Mouse (Mus musculus) forebrain, embryonic 12.5 days (tissue): ENCODE measurements around the gene Rabgap1l. TPM values are rescaled to one million over a fixed set of nuclear protein-coding genes. Genes with fewer than 3 reads are reported as not detected.
A peak's percentile ranks its signal among the peaks of the same experiment; 100 is the strongest.

ENCODE experiments used
- ATAC-seq: fragments of 200-750 bp; cut with Nextera tagmentation; 2 replicates; pipeline ENCODE4 v1.8.0; 2017; ENCODE audit warnings: moderate TSS enrichment; ENCODE audit not compliant: low FRiP score
- H3K27ac ChIP-seq: fragments of 300-500 bp; sonication (generic); 2 replicates; pipeline ENCODE4 v1.5.1; 2016; ENCODE audit warnings: mild to moderate bottlenecking
- H3K27me3 ChIP-seq: fragments of 300-500 bp; sonication (generic); 2 replicates; pipeline ENCODE4 v1.6.1; 2016; ENCODE audit warnings: mild to moderate bottlenecking
- H3K36me3 ChIP-seq: fragments of 300-500 bp; sonication (generic); replicated peaks from 2 replicates; pipeline ENCODE4 v1.6.1; 2016; ENCODE audit warnings: mild to moderate bottlenecking
- H3K4me1 ChIP-seq: fragments of 300-500 bp; sonication (generic); 2 replicates; pipeline ENCODE4 v1.6.1; 2016
- H3K4me2 ChIP-seq: fragments of 300-500 bp; sonication (generic); 2 replicates; pipeline ENCODE4 v1.6.1; 2016; ENCODE audit warnings: mild to moderate bottlenecking, moderate library complexity
- H3K4me3 ChIP-seq: fragments of 300-500 bp; sonication (generic); replicated peaks from 2 replicates; pipeline ENCODE4 v1.5.1; 2016; ENCODE audit warnings: mild to moderate bottlenecking
- H3K9ac ChIP-seq: fragments of 300-500 bp; sonication (generic); 2 replicates; pipeline ENCODE4 v1.6.1; 2016; ENCODE audit warnings: mild to moderate bottlenecking
- H3K9me3 ChIP-seq: fragments of 300-500 bp; sonication (generic); 2 replicates; pipeline ENCODE4 v1.6.1; 2016
- WGBS: fragments of 180-500 bp; shearing (Covaris S2); methylation state at CpG from one replicate; pipeline ENCODE4 v1.1.7; 2016; 5-methylcytosine and 5-hydroxymethylcytosine counted together
- polyA plus RNA-seq: library from polyadenylated mRNA; unstranded; fragments of >200 nt; fragmentation: Nextera tagmentation; extraction: Ambion mirVana; gene quantifications from 2 replicates; pipeline ENCODE4 v1.2.1, GENCODE M21; 2016

The Rabgap1l gene
- polyA plus RNA-seq, 1 experiment from 2014 or later, result 19.6 TPM

DNA sequence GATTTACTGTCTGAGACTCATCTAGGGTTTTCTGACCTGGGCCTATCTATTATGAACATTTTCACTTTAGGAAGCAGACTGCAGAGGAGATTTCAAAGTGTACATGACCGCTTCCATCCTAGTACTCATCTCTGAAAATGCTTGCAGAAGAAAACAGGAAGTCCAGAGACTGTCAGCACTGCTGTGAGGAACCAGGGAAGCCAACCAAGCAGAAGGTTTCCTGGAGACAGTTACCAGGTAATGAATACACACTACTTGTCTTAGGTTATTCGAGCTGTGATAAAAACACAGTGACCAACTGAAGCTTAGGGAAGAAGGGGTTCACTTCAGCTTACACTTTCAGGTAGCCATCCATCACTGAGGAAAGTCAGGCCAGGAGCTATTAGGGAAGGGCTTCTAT lies 547.1 kb downstream of the Rabgap1l start:
- no peaks in the 10 kb centered on the region for H3K36me3 ChIP-seq
- no peak overlapping the region for H3K27ac ChIP-seq
- H3K4me3 ChIP-seq, result no peak overlapping the region
- H3K4me2 ChIP-seq, result no peak overlapping the region
- no peak overlapping the region for H3K9ac ChIP-seq
- no peaks in the 10 kb centered on the region for H3K27me3 ChIP-seq
- H3K9me3 ChIP-seq, result no peaks in the 10 kb centered on the region
- H3K4me1 ChIP-seq, result no peaks in the 10 kb centered on the region
- no peak for ATAC-seq
- WGBS, result 79% methylated on average over 2 of the region's 2 CpGs

- no peak for ATAC-seq
- no peak overlapping the region for H3K9ac ChIP-seq
- 90% methylated on average over 5 of the region's 5 CpGs for WGBS
- no peaks in the 10 kb centered on the region for H3K4me1 ChIP-seq
- no peak overlapping the region for H3K27ac ChIP-seq
- H3K4me2 ChIP-seq, result no peak overlapping the region
- H3K4me3 ChIP-seq, result no peak overlapping the region
- no peaks in the 10 kb centered on the region for H3K27me3 ChIP-seq
- H3K36me3 ChIP-seq, result no peaks in the 10 kb centered on the region
- no peaks in the 10 kb centered on the region for H3K9me3 ChIP-seq
Measured at GRCm38 (mm10) chr1:160244689-160245088, 548.3 kb downstream of the Rabgap1l start.

GRCm38 (mm10) chr1:160240091-160240490 lies 552.9 kb downstream of the Rabgap1l start:
- WGBS, result 90% methylated on average over 2 of the region's 2 CpGs
- Histone ChIP-seq H3K4me1 (no peaks in the 10 kb centered on the region), H3K4me3 (no peak overlapping the region), H3K27me3 (no peaks in the 10 kb centered on the region), H3K9ac (no peak overlapping the region), H3K9me3 (no peaks in the 10 kb centered on the region), H3K36me3 (no peaks in the 10 kb centered on the region), H3K4me2 (no peak overlapping the region), H3K27ac (no peak overlapping the region)
- ATAC-seq, result no peak

GRCm38 (mm10) chr1:160238852-160239443 lies 554.1 kb downstream of the Rabgap1l start:
- Histone ChIP-seq H3K4me1 (no peaks in the 10 kb centered on the region), H3K27me3 (no peaks in the 10 kb centered on the region), H3K9me3 (no peaks in the 10 kb centered on the region), H3K4me3 (no peak overlapping the region), H3K4me2 (no peak overlapping the region), H3K36me3 (no peaks in the 10 kb centered on the region), H3K27ac (no peak overlapping the region), H3K9ac (no peak overlapping the region)
- WGBS, result 93% methylated on average over 1 of the region's 1 CpGs
- ATAC-seq, result no peak

GRCm38 (mm10) chr1:160237981-160238380 lies 555.0 kb downstream of the Rabgap1l start:
- Histone ChIP-seq H3K36me3 (no peaks in the 10 kb centered on the region), H3K9me3 (no peaks in the 10 kb centered on the region), H3K4me1 (no peaks in the 10 kb centered on the region), H3K9ac (no peak overlapping the region), H3K27me3 (no peaks in the 10 kb centered on the region), H3K4me2 (no peak overlapping the region), H3K4me3 (no peak overlapping the region), H3K27ac (no peak overlapping the region)
- no peak for ATAC-seq
- WGBS, result 94% methylated on average over 2 of the region's 2 CpGs

DNA sequence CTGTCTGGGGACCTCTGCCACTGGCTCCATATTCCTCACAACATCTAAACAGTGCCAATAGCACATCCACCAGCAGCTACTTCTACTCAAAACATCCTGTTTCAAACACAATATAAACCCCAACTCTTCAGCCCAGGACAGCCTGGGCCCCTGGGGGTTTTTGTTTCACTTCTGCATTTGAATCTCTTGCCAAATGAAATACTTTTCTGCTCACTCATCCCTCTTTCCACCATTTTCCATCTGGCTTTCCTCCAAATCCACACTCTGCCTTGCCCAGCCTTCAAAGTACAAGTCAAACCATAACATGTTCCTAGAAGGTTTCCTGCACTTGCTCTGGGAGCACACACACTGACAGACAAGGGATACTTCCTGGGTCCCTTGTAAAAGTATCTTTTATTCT lies 559.1 kb downstream of the Rabgap1l start:
- Histone ChIP-seq H3K4me3 (no peak overlapping the region), H3K36me3 (no peaks in the 10 kb centered on the region), H3K9ac (no peak overlapping the region), H3K9me3 (no peaks in the 10 kb centered on the region), H3K27ac (no peak overlapping the region), H3K4me1 (peaks cover 8% of the 10 kb centered on the region), H3K27me3 (no peaks in the 10 kb centered on the region), H3K4me2 (no peak overlapping the region)
- no peak for ATAC-seq

- Histone ChIP-seq H3K27me3 (no peaks in the 10 kb centered on the region), H3K9me3 (no peaks in the 10 kb centered on the region), H3K36me3 (no peaks in the 10 kb centered on the region), H3K4me1 (peaks cover 8% of the 10 kb centered on the region), H3K9ac (no peak overlapping the region), H3K4me3 (no peak overlapping the region), H3K4me2 (no peak overlapping the region), H3K27ac (no peak overlapping the region)
- ATAC-seq, result no peak
- WGBS, result 40% methylated on average over 3 of the region's 3 CpGs
Measured at GRCm38 (mm10) chr1:160232113-160232512, 560.9 kb downstream of the Rabgap1l start.

- H3K4me3 ChIP-seq, result no peak overlapping the region
- 69% methylated on average over 4 of the region's 4 CpGs for WGBS
Measured at GRCm38 (mm10) chr1:160231013-160231412, 562.0 kb downstream of the Rabgap1l start.

DNA sequence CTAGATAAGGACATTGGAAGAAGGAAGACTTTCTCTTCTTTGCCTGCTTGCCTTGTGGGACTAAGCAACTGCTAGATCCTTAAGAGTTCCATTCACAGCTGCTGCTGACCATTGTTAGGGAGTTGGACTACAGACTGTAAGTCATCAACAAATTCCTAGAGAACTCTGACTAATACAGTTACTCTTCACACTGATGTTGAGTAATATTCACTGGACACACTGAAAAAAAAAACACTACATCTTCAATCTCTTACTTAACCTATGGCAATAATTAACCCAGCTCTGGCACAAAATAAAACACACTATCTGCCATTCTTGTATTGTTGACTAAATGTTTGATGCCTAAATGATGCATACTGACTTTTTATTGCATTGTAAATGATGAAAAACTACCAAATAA lies 565.2 kb downstream of the Rabgap1l start:
- H3K9me3 ChIP-seq, result no peaks in the 10 kb centered on the region
- no peak overlapping the region for H3K4me2 ChIP-seq
- H3K36me3 ChIP-seq, result no peaks in the 10 kb centered on the region
- no peak for ATAC-seq
- no peak overlapping the region for H3K4me3 ChIP-seq
- no peaks in the 10 kb centered on the region for H3K27me3 ChIP-seq
- peaks cover 8% of the 10 kb centered on the region for H3K4me1 ChIP-seq
- no peak overlapping the region for H3K27ac ChIP-seq
- no peak overlapping the region for H3K9ac ChIP-seq

More at GRCm38 (mm10) chr1:160231013-160231412, 562.0 kb downstream of the Rabgap1l start:
- Histone ChIP-seq H3K36me3 (no peaks in the 10 kb centered on the region), H3K4me1 (peaks cover 8% of the 10 kb centered on the region), H3K27me3 (no peaks in the 10 kb centered on the region), H3K9ac (no peak overlapping the region), H3K27ac (no peak overlapping the region), H3K4me2 (no peak overlapping the region), H3K9me3 (no peaks in the 10 kb centered on the region)
- ATAC-seq, result no peak

DNA sequence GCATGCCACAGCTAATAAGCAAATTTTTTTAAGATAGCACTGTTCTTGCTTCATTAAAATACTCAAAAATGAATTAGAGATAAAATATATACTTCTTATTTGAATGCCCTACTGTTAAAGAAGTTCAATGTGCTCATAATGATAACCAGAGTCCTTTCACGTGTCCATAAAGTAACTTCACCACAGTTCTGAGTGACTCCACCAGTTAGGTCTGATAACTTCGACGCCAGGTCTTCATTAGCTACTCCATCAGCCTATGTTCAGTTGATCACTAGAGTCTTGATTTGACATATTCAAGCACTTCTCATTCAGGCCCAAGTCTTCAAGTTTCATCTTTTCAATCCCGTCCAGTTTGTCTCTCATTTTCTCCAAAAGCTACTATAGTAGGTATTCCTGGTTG lies 565.8 kb downstream of the Rabgap1l start:
- no peak overlapping the region for H3K9ac ChIP-seq
- 91% methylated on average over 4 of the region's 4 CpGs for WGBS
- H3K4me1 ChIP-seq, result peaks cover 8% of the 10 kb centered on the region
- H3K9me3 ChIP-seq, result no peaks in the 10 kb centered on the region
- no peak for ATAC-seq
- no peaks in the 10 kb centered on the region for H3K36me3 ChIP-seq
- no peak overlapping the region for H3K4me2 ChIP-seq
- H3K27me3 ChIP-seq, result no peaks in the 10 kb centered on the region
- no peak overlapping the region for H3K27ac ChIP-seq
- no peak overlapping the region for H3K4me3 ChIP-seq

GRCm38 (mm10) chr1:160224093-160224492 lies 568.9 kb downstream of the Rabgap1l start:
- H3K4me3 ChIP-seq, result no peak overlapping the region
- H3K36me3 ChIP-seq, result no peaks in the 10 kb centered on the region
- no peak overlapping the region for H3K9ac ChIP-seq
- H3K4me1 ChIP-seq, result no peaks in the 10 kb centered on the region
- H3K27ac ChIP-seq, result no peak overlapping the region
- no peaks in the 10 kb centered on the region for H3K27me3 ChIP-seq
- ATAC-seq, result no peak
- WGBS, result 67% methylated on average over 2 of the region's 2 CpGs
- no peaks in the 10 kb centered on the region for H3K9me3 ChIP-seq
- H3K4me2 ChIP-seq, result no peak overlapping the region

- Histone ChIP-seq H3K4me2 (no peak overlapping the region), H3K9ac (no peak overlapping the region), H3K27ac (no peak overlapping the region), H3K36me3 (no peaks in the 10 kb centered on the region), H3K27me3 (no peaks in the 10 kb centered on the region), H3K4me3 (no peak overlapping the region), H3K9me3 (no peaks in the 10 kb centered on the region), H3K4me1 (0 out of 2 replicates have a peak, but pooled peaks cover 2% of the 10 kb centered on the region)
- no peak for ATAC-seq
- WGBS, result 88% methylated on average over 3 of the region's 3 CpGs
Measured at GRCm38 (mm10) chr1:160217898-160218297, 575.1 kb downstream of the Rabgap1l start.

DNA sequence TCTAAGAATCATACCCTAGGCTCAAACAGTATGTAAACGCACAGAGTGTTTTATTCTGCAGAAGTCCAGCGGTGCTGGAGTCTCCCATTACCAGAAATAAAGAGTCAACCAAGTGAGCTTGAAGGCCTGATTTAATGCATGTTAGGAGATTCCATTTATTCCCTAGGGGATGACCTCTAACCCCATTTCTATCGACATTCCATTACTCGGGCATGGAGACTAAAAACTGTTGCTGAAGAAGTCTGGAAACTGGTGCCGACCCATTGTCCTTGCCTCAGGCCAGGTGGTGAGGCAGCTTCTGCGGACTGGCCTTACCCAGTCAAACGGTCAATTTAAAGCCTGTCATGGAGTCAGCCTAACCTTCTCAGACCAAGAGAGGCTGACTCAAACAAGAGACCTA lies 578.8 kb downstream of the Rabgap1l start:
- peaks cover 22% of the 10 kb centered on the region for H3K4me1 ChIP-seq
- no peaks in the 10 kb centered on the region for H3K36me3 ChIP-seq
- H3K4me3 ChIP-seq, result no peak overlapping the region
- H3K9me3 ChIP-seq, result no peaks in the 10 kb centered on the region
- H3K27ac ChIP-seq, result no peak overlapping the region
- H3K4me2 ChIP-seq, result peak overlapping the region; percentile 71
- ATAC-seq, result no peak
- H3K27me3 ChIP-seq, result no peaks in the 10 kb centered on the region
- no peak overlapping the region for H3K9ac ChIP-seq
- WGBS, result 89% methylated on average over 7 of the region's 7 CpGs
